Mouse (Mus musculus) heart, postnatal 0 days (tissue): ENCODE measurements at regions not wholly inside any gene's neighbourhood (a gene's known extent, or its start where the extent isn't known, plus 50 kb on each side); places are given as distances from the start of the nearest gene placed in this dataset.

ENCODE experiments used
- ATAC-seq: fragments of 200-750 bp; cut with Nextera tagmentation; 2 replicates; pipeline ENCODE4 v1.8.0; 2017; ENCODE audit warnings: low read depth, moderate number of reproducible peaks, moderate library complexity; ENCODE audit not compliant: insufficient read depth
- DNase-seq: peaks from one replicate; pipeline ENCODE4 v3.0.0-alpha.2; 2016; ENCODE audit warnings: low spot score
- H3K27ac ChIP-seq: fragments of 300-500 bp; sonication (generic); 2 replicates; pipeline ENCODE4 v1.5.1; 2014; ENCODE audit warnings: low read depth, mild to moderate bottlenecking
- H3K27me3 ChIP-seq: fragments of 300-500 bp; sonication (generic); 2 replicates; pipeline ENCODE4 v1.6.1; 2014; ENCODE audit warnings: low read length, mixed read lengths; ENCODE audit not compliant: control insufficient read depth, insufficient read depth
- H3K36me3 ChIP-seq: fragments of 300-500 bp; sonication (generic); replicated peaks from 2 replicates; pipeline ENCODE4 v1.6.1; 2014; ENCODE audit warnings: low read length, mixed read lengths; ENCODE audit not compliant: control insufficient read depth, insufficient read depth
- H3K4me1 ChIP-seq: fragments of 300-500 bp; sonication (generic); 2 replicates; pipeline ENCODE4 v1.6.1; 2014; ENCODE audit warnings: antibody characterized with exemption; ENCODE audit not compliant: control insufficient read depth, insufficient read depth
- H3K4me2 ChIP-seq: fragments of 300-500 bp; sonication (generic); 2 replicates; pipeline ENCODE4 v1.6.1; 2014; ENCODE audit warnings: low read depth, mild to moderate bottlenecking, low read length, moderate library complexity
- H3K4me3 ChIP-seq: fragments of 300-500 bp; sonication (generic); 2 replicates; pipeline ENCODE4 v1.5.1; 2014; ENCODE audit warnings: low read depth, low read length
- H3K9ac ChIP-seq: fragments of 300-500 bp; sonication (generic); replicated peaks from 2 replicates; pipeline ENCODE4 v1.6.1; 2014; ENCODE audit warnings: low read depth, low read length, mixed read lengths
- H3K9me3 ChIP-seq: fragments of 300-500 bp; sonication (generic); replicated peaks from 2 replicates; pipeline ENCODE4 v1.6.1; 2016; ENCODE audit warnings: low read length; ENCODE audit not compliant: control insufficient read depth
- CTCF ChIP-seq: IDR thresholded peaks from 2 replicates; pipeline ENCODE4 v1.5.1; 2016; ENCODE audit warnings: antibody characterized with exemption, control low read depth, low read depth
- EP300 ChIP-seq: IDR thresholded peaks from 2 replicates; pipeline ENCODE4 v1.6.1; 2016; ENCODE audit warnings: antibody characterized with exemption, low read depth
- WGBS: fragments of 180-500 bp; shearing (Covaris S2); extraction: QIAGEN DNeasy Blood & Tissue Kit; methylation state at CpG from one replicate; pipeline ENCODE4 v1.1.7; 2014; 5-methylcytosine and 5-hydroxymethylcytosine counted together

DNA sequence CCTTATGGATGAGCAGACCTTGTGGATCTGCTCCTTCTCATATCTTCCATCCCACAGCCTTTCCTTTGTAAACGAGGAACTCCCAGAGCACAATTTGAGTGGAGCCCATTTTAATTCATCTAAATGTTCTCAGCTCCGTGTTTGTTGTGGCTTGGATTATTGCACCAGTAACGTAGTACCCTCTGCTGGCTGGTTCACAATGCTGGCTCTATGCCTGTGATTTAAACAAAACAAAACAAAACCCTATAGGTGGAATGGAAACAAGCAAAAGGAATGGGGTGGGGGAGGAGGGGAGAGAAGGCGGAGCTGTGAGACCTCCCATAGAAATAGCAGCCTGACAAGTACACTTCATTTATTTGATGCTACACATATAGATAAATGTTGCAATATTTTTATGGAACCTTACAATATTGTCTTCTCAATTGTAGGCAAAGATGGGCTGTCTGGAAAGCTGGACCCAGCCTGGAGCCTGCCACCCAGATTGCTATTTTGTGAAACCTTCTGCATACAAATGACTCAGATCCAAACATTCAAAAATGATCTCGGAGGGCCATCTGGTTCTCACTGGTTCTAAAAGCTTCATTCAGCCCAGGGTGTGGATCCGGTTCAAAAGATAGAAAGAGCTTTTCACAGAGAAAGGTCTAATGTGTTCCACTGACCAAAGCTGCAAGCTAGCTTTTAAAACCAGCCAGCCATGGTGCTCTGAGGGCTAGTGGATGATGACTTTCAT is 230.3 kb upstream of the Ubash3b start:
- H3K27me3 ChIP-seq = no peaks in the 10 kb centered on the region
- DNase-seq (no peak), ATAC-seq (no peak)
- H3K9me3 ChIP-seq = no peaks in the 10 kb centered on the region
- no peak overlapping the region for H3K9ac ChIP-seq
- WGBS = 61% methylated on average over 6 of the region's 6 CpGs
- H3K4me1 ChIP-seq = no peaks in the 10 kb centered on the region
- no peaks in the 10 kb centered on the region for H3K36me3 ChIP-seq
- H3K27ac ChIP-seq = no peak overlapping the region
- no peak overlapping the region for H3K4me3 ChIP-seq
- no peak overlapping the region for H3K4me2 ChIP-seq
- TF ChIP-seq EP300 = no peak
- TF ChIP-seq CTCF = no peak

DNA sequence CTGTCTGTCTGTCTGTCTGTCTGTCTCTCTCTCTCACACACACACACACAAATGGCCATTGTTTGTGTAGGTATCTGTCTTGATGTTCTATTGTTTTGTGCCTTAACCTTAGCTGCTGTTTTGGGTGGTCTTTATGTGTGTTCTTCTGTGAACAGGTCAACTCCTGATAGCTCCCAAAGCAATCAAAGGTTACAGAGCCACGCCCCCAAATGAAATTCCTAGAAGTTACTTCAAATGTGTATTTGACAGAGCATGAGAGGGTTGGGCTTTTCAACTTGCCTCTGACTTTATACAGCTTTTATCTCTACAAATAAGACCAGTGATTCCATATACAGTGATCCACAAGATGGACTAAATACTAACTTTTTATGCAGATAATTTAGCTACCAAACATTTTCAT is 217.8 kb upstream of the Ubash3b start:
- DNase-seq (no peak), ATAC-seq (no peak)
- no peak overlapping the region for H3K9ac ChIP-seq
- TF ChIP-seq EP300 (no peak), CTCF (no peak)
- no peak overlapping the region for H3K27ac ChIP-seq
- H3K4me2 ChIP-seq = no peak overlapping the region
- H3K4me3 ChIP-seq = no peak overlapping the region
- no peaks in the 10 kb centered on the region for H3K27me3 ChIP-seq
- no peaks in the 10 kb centered on the region for H3K9me3 ChIP-seq
- H3K4me1 ChIP-seq = 0 out of 2 replicates have a peak, but pooled peaks cover 12% of the 10 kb centered on the region
- H3K36me3 ChIP-seq = no peaks in the 10 kb centered on the region
- WGBS = 83% methylated on average over 1 of the region's 1 CpGs

DNA sequence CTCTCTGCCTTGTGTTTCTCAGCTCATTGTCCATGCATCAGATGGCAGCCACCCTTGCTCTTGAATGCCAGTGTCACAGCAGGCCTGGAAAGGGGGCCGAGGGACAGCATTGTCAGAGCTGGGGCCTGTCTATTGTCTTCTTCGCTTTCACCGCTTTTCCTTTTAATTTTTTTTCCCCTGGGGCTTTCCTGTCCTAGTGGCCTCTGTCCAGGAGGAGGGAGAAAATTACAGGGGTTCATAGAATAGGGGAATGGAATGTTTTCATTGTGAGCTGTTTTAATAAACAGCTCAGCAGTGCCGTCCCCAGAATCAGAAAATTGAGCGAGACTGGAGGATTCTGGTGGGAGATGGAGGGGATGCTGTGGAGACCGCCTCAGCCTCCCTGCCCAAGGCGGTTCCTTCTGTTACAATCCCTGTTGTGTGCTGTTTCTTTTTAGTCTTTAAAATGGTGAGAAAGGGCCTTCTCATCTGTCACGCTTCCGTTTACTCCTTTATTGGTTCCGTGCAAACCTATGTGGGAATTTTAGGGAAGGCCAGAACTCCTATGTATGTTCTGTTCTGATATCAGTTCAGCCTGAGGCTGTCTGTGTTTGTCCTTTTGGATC is 217.2 kb upstream of the Ubash3b start:
- H3K4me3 ChIP-seq = no peak overlapping the region
- no peak overlapping the region for H3K4me2 ChIP-seq
- ATAC-seq (no peak), DNase-seq (no peak)
- H3K36me3 ChIP-seq = no peaks in the 10 kb centered on the region
- H3K9ac ChIP-seq = no peak overlapping the region
- TF ChIP-seq CTCF (no peak), EP300 (no peak)
- no peak overlapping the region for H3K27ac ChIP-seq
- WGBS = 70% methylated on average over 10 of the region's 10 CpGs
- 0 out of 2 replicates have a peak, but pooled peaks cover 12% of the 10 kb centered on the region for H3K4me1 ChIP-seq
- no peaks in the 10 kb centered on the region for H3K27me3 ChIP-seq
- no peaks in the 10 kb centered on the region for H3K9me3 ChIP-seq

DNA sequence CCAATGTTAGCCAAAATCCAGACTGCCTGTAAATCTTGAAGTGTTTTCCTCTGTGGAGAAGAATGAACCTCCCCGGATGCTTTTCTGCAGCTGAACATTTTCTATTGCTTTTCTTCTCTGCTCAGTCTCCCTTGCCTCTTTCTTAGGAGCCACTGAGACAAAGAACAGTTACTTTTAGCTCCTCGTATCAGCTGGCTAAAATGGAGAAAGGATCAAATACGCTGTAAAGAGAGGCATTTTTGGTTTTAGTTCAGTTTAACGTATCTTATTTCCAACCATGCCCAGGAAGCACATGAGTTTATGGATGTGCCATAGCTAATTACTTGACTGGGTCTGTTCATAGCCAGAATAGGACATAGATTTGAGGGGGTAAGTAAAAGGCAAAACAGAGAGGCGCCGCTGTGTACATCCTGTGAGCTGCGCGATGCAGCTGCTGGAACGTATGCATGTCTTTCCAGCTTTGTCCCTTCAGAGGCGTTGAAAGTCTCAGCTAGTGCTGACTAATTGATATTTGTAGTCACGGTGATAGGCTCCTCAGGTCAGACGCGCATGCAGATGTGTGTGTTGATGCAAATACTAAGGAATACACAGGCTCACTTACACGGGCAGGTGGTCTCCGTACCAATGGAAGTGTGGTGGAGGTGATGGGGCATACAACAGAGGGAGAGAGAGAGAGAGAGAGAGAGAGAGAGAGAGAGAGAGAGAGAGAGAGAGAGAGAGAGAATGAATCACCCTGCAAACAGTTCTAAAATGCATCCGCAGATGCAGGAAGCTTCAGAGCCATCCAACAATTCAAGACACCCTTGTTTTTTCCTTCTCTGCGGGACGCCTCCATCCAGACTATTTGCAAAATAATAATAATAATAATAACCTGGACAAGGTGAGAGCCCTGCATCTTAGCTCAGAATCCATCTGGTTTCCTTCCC is 216.5 kb upstream of the Ubash3b start:
- ATAC-seq (0 out of 2 replicates have a peak, but pooled peaks have one; percentile 40), DNase-seq (no peak)
- WGBS = 59% methylated on average over 18 of the region's 18 CpGs
- Histone ChIP-seq H3K27ac (0 out of 2 replicates have a peak overlapping the region, but pooled peaks have one; percentile 26), H3K4me3 (no peak overlapping the region), H3K9me3 (no peaks in the 10 kb centered on the region), H3K9ac (no peak overlapping the region), H3K36me3 (no peaks in the 10 kb centered on the region), H3K4me2 (peak overlapping the region; percentile 61), H3K27me3 (no peaks in the 10 kb centered on the region), H3K4me1 (0 out of 2 replicates have a peak, but pooled peaks cover 12% of the 10 kb centered on the region)
- TF ChIP-seq EP300 = no peak
- no peak for TF ChIP-seq CTCF

DNA sequence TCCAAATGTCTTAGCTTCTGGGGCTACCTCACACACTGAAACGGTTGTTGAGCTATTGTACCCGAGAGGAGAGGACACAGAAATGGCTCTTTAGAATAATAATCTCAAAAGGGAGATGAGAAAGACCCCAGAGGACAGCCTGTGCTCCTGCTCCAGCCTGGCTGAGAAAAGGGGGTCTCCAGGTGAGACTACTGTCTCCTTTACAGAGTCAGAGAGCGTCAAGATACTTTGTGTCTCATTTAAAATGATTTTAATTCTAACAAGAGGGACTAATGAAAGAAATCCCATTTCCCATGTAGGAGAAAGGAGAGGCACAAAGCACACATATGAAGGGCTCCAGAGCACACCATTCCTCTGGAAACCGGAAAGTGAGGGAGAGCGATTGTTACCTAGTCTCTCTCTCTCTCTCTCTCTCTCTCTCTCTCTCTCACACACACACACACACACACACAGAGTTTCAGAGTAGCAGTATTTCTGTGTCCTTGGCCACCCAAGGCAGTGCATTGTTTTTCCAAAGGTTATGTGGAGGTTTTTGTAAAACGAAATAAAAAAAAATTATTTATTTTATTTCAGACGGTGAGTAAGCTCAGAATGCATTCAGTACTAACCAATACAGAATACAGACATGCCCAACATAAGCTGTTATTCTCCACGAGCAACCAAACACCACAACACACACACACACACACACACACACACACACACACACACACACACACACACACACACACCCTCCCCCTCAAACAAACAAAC is 215.6 kb upstream of the Ubash3b start:
- Histone ChIP-seq H3K4me1 (0 out of 2 replicates have a peak, but pooled peaks cover 12% of the 10 kb centered on the region), H3K9ac (peak overlapping the region; percentile 35), H3K4me2 (peak overlapping the region; percentile 61), H3K27ac (0 out of 2 replicates have a peak overlapping the region, but pooled peaks have one; percentile 34), H3K4me3 (peak overlapping the region; percentile 31), H3K9me3 (no peaks in the 10 kb centered on the region), H3K36me3 (no peaks in the 10 kb centered on the region), H3K27me3 (no peaks in the 10 kb centered on the region)
- TF ChIP-seq CTCF = no peak
- no peak for TF ChIP-seq EP300
- ATAC-seq (no peak), DNase-seq (no peak)
- WGBS = 50% methylated on average over 8 of the region's 8 CpGs
